Mouse (Mus musculus): ENCODE measurements around the gene Pfkfb3.
A peak's percentile ranks its signal among the peaks of the same experiment; 100 is the strongest.

The Pfkfb3 gene

GRCm38 (mm10) chr2:11429538-11429937, 124.3 kb downstream of the Pfkfb3 start:
- peak; percentile 92 for DNase-seq (ENCODE audit: low read depth, low spot score)

GRCm38 (mm10) chr2:11428621-11429020, 125.3 kb downstream of the Pfkfb3 start:
- DNase-seq (ENCODE audit: low read depth, low spot score) = no peak

- no peak for DNase-seq (ENCODE audit: low read depth, low spot score)
Measured at GRCm38 (mm10) chr2:11427596-11427995, 126.3 kb downstream of the Pfkfb3 start.

DNA sequence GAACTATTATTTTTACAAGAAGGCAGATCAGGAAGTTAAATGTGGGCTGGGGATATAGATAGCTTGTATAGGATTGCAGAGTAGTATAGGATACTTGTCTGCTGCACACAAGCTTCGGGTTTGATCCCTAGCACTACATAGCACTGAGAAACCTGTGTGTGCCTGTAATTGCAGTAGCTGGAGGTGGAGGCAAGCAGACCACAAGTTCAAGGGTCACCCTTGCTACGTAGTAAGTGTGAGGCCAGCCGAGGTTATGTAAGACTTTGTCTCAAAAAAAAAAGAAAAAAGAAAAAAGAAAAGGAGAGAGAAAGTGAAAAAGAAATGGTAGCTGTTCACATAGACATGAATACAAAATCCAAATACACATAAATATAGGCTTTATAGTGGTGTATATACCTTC, 127.5 kb downstream of the Pfkfb3 start:
- DNase-seq (ENCODE audit: low read depth, low spot score) = no peak

GRCm38 (mm10) chr2:11425421-11426131, 128.3 kb downstream of the Pfkfb3 start:
- no peak for DNase-seq (ENCODE audit: low read depth, low spot score)

DNA sequence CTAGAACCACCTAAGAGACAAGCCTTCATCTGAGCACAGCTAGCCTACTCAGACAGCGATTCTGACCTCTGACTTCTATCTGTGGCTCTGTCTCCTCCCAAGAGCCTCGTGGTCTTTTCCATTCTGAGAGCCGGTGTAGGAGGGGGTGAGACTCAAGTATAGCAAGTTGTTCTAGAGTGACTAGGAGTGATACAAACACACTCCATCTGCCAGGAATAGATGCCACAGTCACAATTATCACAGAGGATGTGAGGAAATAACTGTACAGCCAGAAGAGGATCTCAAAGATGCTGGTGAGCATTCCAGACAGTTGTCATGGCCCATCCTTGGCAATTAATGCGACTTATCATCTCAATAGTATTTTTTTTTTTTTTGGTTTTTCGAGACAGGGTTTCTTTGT, 129.6 kb downstream of the Pfkfb3 start:
- peak; percentile 51 for DNase-seq (ENCODE audit: low read depth, low spot score)

GRCm38 (mm10) chr2:11423421-11423820, 130.5 kb downstream of the Pfkfb3 start:
- DNase-seq (ENCODE audit: low read depth, low spot score) = peak; percentile 50

DNA sequence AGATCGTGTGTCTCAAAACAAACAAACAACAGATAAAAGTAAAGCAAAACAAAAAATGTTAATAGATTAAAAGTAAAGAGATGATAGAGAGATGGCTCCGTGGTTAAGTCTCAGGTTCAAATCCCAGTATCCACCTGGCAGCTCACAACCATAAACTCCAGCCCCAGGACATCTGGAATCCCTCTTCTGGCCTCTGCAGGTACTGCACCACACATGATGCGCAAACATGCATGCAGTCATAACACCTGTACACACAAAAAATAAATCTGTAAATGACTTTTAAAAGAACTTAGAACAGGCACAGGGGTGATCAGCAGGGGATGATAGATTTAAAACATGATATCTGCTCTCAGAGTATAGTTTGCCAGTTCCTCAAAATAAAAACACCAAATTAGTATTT, 131.5 kb downstream of the Pfkfb3 start:
- no peak for DNase-seq (ENCODE audit: low read depth, low spot score)

Measured in telencephalon, adult 2 months (tissue).